Mouse (Mus musculus) skeletal muscle tissue, adult 2 months (tissue): ENCODE results near the gene Birc5.
"Not testable (repeated sequence)": the region's sequence is repeated elsewhere in the genome, so short reads cannot be mapped to it uniquely, and the experiment has no call there.

ENCODE experiments used
- DNase-seq: peaks from one replicate; pipeline ENCODE4 v3.0.0-alpha.2; 2012; ENCODE audit warnings: low read depth, low spot score

Birc5 gene

DNA sequence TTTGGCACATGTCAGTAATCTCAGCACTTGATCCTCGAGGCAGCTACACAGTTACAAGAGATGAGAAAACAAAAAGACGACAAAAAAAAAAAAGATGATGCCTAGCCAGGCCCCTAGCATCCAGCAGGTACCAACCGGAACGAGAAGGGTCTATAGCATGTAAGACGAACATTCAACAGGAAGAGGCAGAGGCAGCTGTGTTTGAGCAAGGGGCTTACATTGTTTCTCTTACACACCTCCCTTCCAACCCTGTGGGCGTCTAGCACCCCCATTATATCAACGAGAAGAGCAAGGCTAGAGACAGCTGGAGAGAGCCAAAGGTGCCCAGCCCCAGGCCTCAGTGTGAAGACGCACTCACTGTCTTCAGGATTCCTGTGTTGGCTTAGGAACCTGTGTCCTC is 22.1 kb upstream of the Birc5 start:
- DNase-seq = no peak

DNA sequence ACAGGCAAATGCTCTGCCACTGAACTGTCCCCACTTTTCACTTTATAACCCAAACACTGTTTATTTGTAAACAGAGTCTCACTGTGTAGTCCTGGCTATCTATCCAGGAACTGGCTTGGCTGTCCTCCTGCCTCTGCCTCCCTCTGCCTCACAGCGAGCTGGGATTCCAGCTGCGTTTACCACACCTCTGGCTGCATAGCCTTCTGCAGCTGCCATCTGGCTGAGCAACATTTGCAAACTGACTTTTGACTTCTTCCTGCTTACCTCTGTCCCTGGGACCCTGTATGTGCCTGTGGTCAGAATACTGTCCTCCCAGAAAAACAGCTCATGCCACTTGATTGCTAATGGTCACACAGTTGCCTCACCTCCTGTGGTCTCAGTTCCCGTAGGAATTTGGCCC is 21.7 kb upstream of the Birc5 start:
- DNase-seq = no peak

DNA sequence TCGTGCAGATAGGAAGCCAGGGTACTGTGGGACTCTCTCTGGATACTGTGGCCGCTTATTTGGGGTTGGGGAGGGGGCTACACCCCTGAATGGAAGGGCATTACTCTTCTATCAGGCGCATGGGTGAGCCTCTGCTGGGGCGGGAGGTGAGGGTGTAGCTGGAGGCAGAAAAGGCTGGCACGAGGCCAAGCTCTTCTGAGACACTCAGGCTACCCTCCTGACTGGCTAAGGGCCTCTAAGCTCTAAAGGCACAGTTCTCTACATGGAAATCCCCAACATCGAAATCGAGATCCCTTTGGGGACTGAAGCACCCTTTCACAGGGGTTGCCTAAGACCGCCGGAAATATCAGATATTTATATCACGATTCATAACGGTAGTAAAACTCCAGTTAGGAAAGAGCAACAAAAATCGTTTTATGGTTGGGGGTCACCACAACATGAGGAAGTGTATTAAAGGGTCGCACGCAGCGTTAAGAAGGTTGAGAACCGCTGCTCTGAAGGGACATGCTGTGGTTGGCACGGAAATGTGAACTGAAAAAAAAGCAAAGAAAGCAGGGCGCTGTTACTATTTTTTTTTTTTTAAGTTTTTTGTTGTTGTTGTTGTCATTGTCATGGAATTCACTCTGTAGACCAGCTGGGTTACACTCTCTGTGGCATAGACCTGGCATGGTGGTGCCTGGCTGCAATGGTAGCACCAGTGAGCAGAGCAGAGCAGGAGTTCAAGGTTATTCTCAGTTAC is 20.7 kb upstream of the Birc5 start:
- no peak for DNase-seq

GRCm38 (mm10) chr11:117828888-117829604 is 20.0 kb upstream of the Birc5 start:
- no peak for DNase-seq

- DNase-seq = no peak
Measured at GRCm38 (mm10) chr11:117829671-117830215, 19.3 kb upstream of the Birc5 start.

- no peak for DNase-seq
Measured at GRCm38 (mm10) chr11:117830401-117830800, 18.6 kb upstream of the Birc5 start.

GRCm38 (mm10) chr11:117832086-117832969 is 16.7 kb upstream of the Birc5 start:
- DNase-seq = no peak

- DNase-seq = not testable (repeated sequence)
Measured at GRCm38 (mm10) chr11:117833509-117833908, 15.5 kb upstream of the Birc5 start.

DNA sequence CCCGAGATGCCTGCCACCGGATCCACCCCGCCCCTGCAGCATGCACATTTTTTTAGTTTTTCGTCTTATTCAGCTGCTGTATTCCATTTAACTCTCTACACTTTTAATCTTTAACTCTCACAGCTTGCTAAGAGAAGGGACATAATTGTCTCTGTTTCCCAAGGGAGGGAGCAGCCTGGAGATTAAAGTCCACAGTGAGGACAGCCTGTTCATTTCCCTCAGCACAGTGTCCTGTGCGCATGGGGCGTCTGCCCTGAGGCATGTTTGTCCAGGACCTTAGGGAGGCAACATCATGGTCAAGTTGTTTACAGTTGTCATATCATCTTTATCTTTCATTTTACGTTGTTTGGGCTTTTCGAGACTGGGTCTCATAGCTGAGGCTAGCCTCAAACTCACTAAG is 15.0 kb upstream of the Birc5 start:
- DNase-seq = no peak

- no peak for DNase-seq
Measured at GRCm38 (mm10) chr11:117836306-117836705, 12.7 kb upstream of the Birc5 start.

- no peak for DNase-seq
Measured at GRCm38 (mm10) chr11:117838572-117838971, 10.5 kb upstream of the Birc5 start.

DNA sequence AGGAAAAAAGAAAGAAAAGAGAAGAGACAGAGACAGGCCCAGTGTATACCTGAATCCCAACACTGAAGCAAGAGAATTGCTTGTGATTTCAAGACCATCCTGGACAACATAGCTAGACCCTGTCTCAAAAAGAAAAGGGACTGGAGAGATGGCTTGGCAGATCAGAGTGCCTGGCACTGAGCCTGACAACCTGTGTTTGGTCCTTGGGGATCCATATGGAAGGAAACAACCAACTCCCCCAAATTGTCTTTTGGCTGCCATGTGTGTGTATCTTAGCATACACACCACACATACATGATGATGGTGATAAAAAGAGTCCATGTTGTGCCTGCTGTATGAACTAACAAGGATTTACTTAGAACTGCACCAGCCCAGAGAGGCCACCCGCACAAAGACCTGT is 10.0 kb upstream of the Birc5 start:
- no peak for DNase-seq

GRCm38 (mm10) chr11:117840910-117841309 is 8.1 kb upstream of the Birc5 start:
- no peak for DNase-seq

GRCm38 (mm10) chr11:117843434-117843833 is 5.6 kb upstream of the Birc5 start:
- no peak for DNase-seq

- DNase-seq = no peak
Measured at GRCm38 (mm10) chr11:117844997-117845396, 4.1 kb upstream of the Birc5 start.

DNA sequence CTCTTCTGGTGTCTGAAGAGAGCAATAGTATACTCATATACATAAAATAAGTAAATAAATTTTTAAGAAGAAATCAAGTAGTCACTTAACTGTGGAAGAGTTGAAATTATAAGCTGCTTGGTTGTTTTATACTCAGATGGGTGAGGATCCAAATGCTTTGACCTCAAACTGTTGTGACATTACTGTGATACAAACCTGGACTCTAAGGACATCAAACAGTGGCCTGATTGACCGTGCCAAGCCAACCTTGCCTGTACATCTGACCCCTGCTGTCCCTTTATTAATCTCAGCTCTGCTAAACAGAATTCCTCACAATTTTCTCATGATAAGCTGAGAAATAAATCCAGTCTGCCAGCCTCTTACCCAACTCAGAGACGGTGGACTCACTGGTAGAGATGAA is 3.4 kb upstream of the Birc5 start:
- no peak for DNase-seq

GRCm38 (mm10) chr11:117846640-117847039 is 2.4 kb upstream of the Birc5 start:
- DNase-seq = no peak

DNA sequence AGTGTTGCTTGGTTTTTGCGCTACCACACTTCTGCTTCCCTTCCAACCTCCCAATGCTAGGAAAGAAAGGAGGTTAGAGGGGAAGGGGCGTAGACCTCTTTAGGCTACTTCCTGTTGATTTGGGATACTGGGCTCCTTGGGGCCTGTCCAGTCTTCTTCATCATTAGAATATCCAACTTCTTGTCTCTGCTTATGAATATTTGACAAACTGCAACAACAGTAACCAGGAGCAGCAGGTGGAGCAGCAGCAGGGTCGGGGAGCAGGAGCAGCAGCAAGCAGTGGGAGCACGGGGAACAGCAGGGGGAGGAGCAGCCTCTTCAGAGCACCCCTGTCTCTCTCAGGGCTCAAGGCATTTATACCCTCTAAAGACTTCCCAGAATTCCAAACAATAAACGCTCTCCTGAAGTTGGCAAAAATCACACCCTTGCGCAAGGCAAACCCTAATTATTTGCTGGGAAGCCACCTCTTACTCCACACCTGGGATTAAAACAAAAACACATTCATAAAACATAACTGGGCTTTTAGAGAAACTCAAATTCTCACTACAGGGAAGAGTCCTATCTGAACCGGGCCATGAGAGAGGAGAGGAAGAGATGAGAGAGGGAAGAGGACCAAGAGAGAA is 1.3 kb upstream of the Birc5 start:
- DNase-seq = no peak

- no peak for DNase-seq
Measured at GRCm38 (mm10) chr11:117848271-117848984, 623 bp upstream of the Birc5 start.

- no peak for DNase-seq
Measured at GRCm38 (mm10) chr11:117852875-117853274, 3.8 kb downstream of the Birc5 start.

GRCm38 (mm10) chr11:117854241-117854640 is 5.2 kb downstream of the Birc5 start:
- no peak for DNase-seq
